Comparison of ENCODE assay signal across 8 mouse cellular contexts in the genomic region with DNA sequence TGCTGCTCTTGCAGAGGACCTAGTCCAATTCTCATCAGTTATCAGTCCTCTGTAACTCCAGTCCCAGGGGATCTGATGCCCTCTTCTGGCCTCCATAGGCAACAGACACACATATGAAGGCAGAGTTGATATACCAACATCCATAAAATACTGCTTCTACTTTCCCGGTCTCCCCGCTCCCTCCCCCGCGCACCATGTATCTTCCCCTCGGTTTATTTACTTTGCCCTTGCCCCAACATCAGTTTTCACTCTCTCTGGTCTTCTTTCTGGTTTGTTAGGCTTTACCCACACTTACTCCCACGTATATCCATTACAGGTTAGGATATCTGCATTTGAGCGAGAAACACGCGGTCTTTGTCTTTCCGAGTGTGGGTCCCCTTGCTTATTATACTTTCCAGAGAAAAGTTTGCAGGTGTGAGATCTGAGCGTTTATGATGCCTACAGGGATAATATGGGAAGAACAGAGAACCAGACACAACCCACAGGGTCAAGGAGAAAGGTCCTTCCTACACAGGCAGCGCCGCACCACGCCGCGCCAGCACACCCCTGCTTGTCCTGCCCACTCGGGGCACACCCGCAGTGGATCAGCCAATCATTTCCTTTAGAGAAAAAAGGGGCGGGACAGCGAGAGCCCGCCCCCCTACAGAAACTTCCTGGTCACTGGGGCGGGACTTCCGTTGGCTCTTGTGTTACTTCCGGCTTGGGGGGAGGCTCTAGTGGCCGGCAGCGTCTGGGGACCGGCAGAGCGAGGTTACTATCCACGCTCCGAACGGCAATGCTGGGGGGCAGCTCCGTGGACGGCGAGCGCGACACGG. TPM values are rescaled to one million over a fixed set of nuclear protein-coding genes. Genes with fewer than 3 reads are reported as not detected.
A peak's percentile ranks its signal among the peaks of the same experiment; 100 is the strongest.
DNase-seq lines count a peak whose midpoint lies in the region; ATAC-seq and TF ChIP-seq lines count a peak whose summit lies in the region.

A gene (plus strand): TSS at position 673 of the 815 bp plus-strand sequence.

- H3K4me3 ChIP-seq in CH12.LX (replicated peaks in 1 of 3; ENCODE audit: low read depth in 2 of 3, low read length in 2 of 3, poor library complexity in 1 of 3), result peak within 1 kb of the TSS; percentile 89 to 96 (median 92)
- H3K4me3 ChIP-seq in forebrain, embryonic 11.5 days (ENCODE audit: low read depth, low read length), result peak within 1 kb of the TSS; percentile 82
- H3K4me3 ChIP-seq in heart, embryonic 16.5 days (ENCODE audit: low read length), result peak within 1 kb of the TSS; percentile 91
- peak within 1 kb of the TSS; percentile 85 for H3K4me3 ChIP-seq in liver, embryonic 15.5 days (replicated peaks)
- H3K4me3 ChIP-seq in neural tube, embryonic 12.5 days, result peak within 1 kb of the TSS; percentile 87

- H3K27ac ChIP-seq in CH12.LX (ENCODE audit: insufficient read depth, low read depth), result peak within 1 kb of the TSS; percentile 74
- H3K27ac ChIP-seq in forebrain, embryonic 11.5 days (ENCODE audit: low read depth, low read length), result peak within 1 kb of the TSS; percentile 14; the same call in 1 of the 2 replicates
- H3K27ac ChIP-seq in heart, embryonic 16.5 days (ENCODE audit: low read length), result peak within 1 kb of the TSS; percentile 73
- H3K27ac ChIP-seq in liver, embryonic 15.5 days (replicated peaks), result peak within 1 kb of the TSS; percentile 96
- H3K27ac ChIP-seq in neural tube, embryonic 12.5 days, result peak within 1 kb of the TSS; percentile 42; the same call in 1 of the 2 replicates

- H3K27me3 ChIP-seq in CH12.LX (replicated peaks), result no peaks in the 10 kb centered on the region
- no peaks in the 10 kb centered on the region for H3K27me3 ChIP-seq in forebrain, embryonic 11.5 days (ENCODE audit: control insufficient read depth, insufficient read depth, low read length)
- no peaks in the 10 kb centered on the region for H3K27me3 ChIP-seq in heart, embryonic 16.5 days (ENCODE audit: control insufficient read depth, insufficient read depth, low read length)
- no peaks in the 10 kb centered on the region for H3K27me3 ChIP-seq in liver, embryonic 15.5 days
- no peaks in the 10 kb centered on the region for H3K27me3 ChIP-seq in neural tube, embryonic 12.5 days (replicated peaks)

- no peak for TF ChIP-seq EP300 in CH12.LX (IDR thresholded peaks at IDR 0.05; ENCODE audit: low read length)

- dilution Hi-C loops in CH12.LX (cut with MboI; ENCODE audit: extremely low pct_ligation_motif_present, extremely low pct_unique_long_range_greater_than_20kb, low sequenced_read_pairs), result no loop called here

- WGBS in forebrain, embryonic 11.5 days, result under 1% methylated on average over 37 of the region's 37 CpGs
- under 1% methylated on average over 37 of the region's 37 CpGs for WGBS in heart, embryonic 16.5 days
- WGBS in liver, embryonic 15.5 days (ENCODE audit: insufficient replicate concordance), result 0% methylated on average over 37 of the region's 37 CpGs
- under 1% methylated on average over 37 of the region's 37 CpGs for WGBS in neural tube, embryonic 12.5 days

- peak in 1 of 2 experiments; percentile 70; a peak in 2 of 4 replicates for TF ChIP-seq CTCF in CH12.LX (conservative IDR thresholded peaks at IDR 0.05 in 1 of 2, IDR thresholded peaks at IDR 0.05 in 1 of 2; ENCODE audit: low read depth in 2 of 2, low read length in 2 of 2)

- TF ChIP-seq RAD21 in CH12.LX (IDR thresholded peaks at IDR 0.05; ENCODE audit: low read depth, low read length), result peak; percentile 58

- no peaks in the 10 kb centered on the region for H3K9me3 ChIP-seq in CH12.LX (replicated peaks; ENCODE audit: low read length)
- no peaks in the 10 kb centered on the region for H3K9me3 ChIP-seq in forebrain, embryonic 11.5 days (ENCODE audit: control insufficient read depth, low read length)
- H3K9me3 ChIP-seq in heart, embryonic 16.5 days (replicated peaks; ENCODE audit: control insufficient read depth, low read length), result no peaks in the 10 kb centered on the region
- H3K9me3 ChIP-seq in liver, embryonic 15.5 days (replicated peaks), result no peaks in the 10 kb centered on the region
- no peaks in the 10 kb centered on the region for H3K9me3 ChIP-seq in neural tube, embryonic 12.5 days

- H3K4me1 ChIP-seq in CH12.LX (ENCODE audit: control insufficient read depth in 1 of 2, insufficient read depth in 2 of 2), result peaks cover 0 to 12% of the 10 kb centered on the region in 2 experiments; a peak in 2 of 4 replicates
- peaks cover 2% of the 10 kb centered on the region; the same call in 1 of the 2 replicates for H3K4me1 ChIP-seq in forebrain, embryonic 11.5 days (replicated peaks; ENCODE audit: control insufficient read depth, insufficient read depth, low read length)
- peaks cover 11% of the 10 kb centered on the region for H3K4me1 ChIP-seq in heart, embryonic 16.5 days (ENCODE audit: control insufficient read depth, insufficient read depth, low read length)
- peaks cover 57% of the 10 kb centered on the region for H3K4me1 ChIP-seq in liver, embryonic 15.5 days (replicated peaks)
- peaks cover 9% of the 10 kb centered on the region; the same call in 1 of the 2 replicates for H3K4me1 ChIP-seq in neural tube, embryonic 12.5 days

- H3K36me3 ChIP-seq in CH12.LX (replicated peaks in 1 of 2; ENCODE audit: control insufficient read depth in 1 of 2, insufficient read depth in 1 of 2, low read length in 1 of 2), result peaks cover 0 to 2% of the 10 kb centered on the region in 2 experiments
- H3K36me3 ChIP-seq in forebrain, embryonic 11.5 days (ENCODE audit: control insufficient read depth, insufficient read depth, low read length), result no peaks in the 10 kb centered on the region
- H3K36me3 ChIP-seq in heart, embryonic 16.5 days (ENCODE audit: control insufficient read depth, insufficient read depth), result no peaks in the 10 kb centered on the region
- H3K36me3 ChIP-seq in liver, embryonic 15.5 days (replicated peaks), result peaks cover 17% of the 10 kb centered on the region
- H3K36me3 ChIP-seq in neural tube, embryonic 12.5 days, result no peaks in the 10 kb centered on the region

- in situ Hi-C loops in CH12.LX (cut with MboI; ENCODE audit: low pct_ligation_motif_present, low pct_unique_long_range_greater_than_20kb, low sequenced_read_pairs), result no loop called here

- peak; percentile 96 for DNase-seq in CH12.LX (ENCODE audit: extremely low read depth)
- peak; percentile 93 for DNase-seq in c-Kit-positive CD71-positive TER-119-negative erythroid progenitor cells, embryonic 14.5 days (ENCODE audit: low read depth)
- peak; percentile 95 for DNase-seq in forebrain, embryonic 11.5 days (ENCODE audit: low spot score)
- peak; percentile 94 to 95 for DNase-seq in kidney, postnatal 36 days
- DNase-seq in telencephalon, adult 2 months (ENCODE audit: low read depth, low spot score), result peak; percentile 95

- peak; percentile 99 for ATAC-seq in forebrain, embryonic 11.5 days (replicated peaks; ENCODE audit: low FRiP score)
- peak; percentile 100 for ATAC-seq in heart, embryonic 16.5 days (replicated peaks; ENCODE audit: extremely low read depth, insufficient read depth, low FRiP score)
- ATAC-seq in liver, embryonic 15.5 days (ENCODE audit: insufficient read depth), result peak; percentile 88
- peak; percentile 99 for ATAC-seq in neural tube, embryonic 12.5 days (ENCODE audit: low FRiP score, low read depth)

- H3K4me2 ChIP-seq in CH12.LX (ENCODE audit: insufficient read depth, low read depth, poor library complexity, severe bottlenecking), result peak within 1 kb of the TSS; percentile 92
- peak within 1 kb of the TSS; percentile 57 for H3K4me2 ChIP-seq in forebrain, embryonic 11.5 days (ENCODE audit: low read depth, low read length, severe bottlenecking)
- H3K4me2 ChIP-seq in heart, embryonic 16.5 days (ENCODE audit: low read depth, low read length), result peak within 1 kb of the TSS; percentile 99
- H3K4me2 ChIP-seq in liver, embryonic 15.5 days, result peak within 1 kb of the TSS; percentile 94
- H3K4me2 ChIP-seq in neural tube, embryonic 12.5 days (replicated peaks), result peak within 1 kb of the TSS; percentile 71

- H3K79me2 ChIP-seq in CH12.LX (replicated peaks; ENCODE audit: control insufficient read depth, extremely low read depth, insufficient read depth, poor library complexity, severe bottlenecking), result peaks cover 25% of the 10 kb centered on the region

- TF ChIP-seq POLR2A in CH12.LX (IDR thresholded peaks at IDR 0.05; ENCODE audit: low read depth, low read length), result peak; percentile 88

- peak within 1 kb of the TSS; percentile 45 for H3K9ac ChIP-seq in CH12.LX (ENCODE audit: insufficient read depth, low read depth)
- peak within 1 kb of the TSS; percentile 80 for H3K9ac ChIP-seq in forebrain, embryonic 11.5 days (ENCODE audit: low read length)
- peak within 1 kb of the TSS; percentile 81 for H3K9ac ChIP-seq in heart, embryonic 16.5 days (ENCODE audit: low read length)
- H3K9ac ChIP-seq in liver, embryonic 15.5 days, result peak within 1 kb of the TSS; percentile 90
- peak within 1 kb of the TSS; percentile 85 for H3K9ac ChIP-seq in neural tube, embryonic 12.5 days

TF ChIP-seq in CH12.LX, 34 proteins besides CTCF, POLR2A, EP300 and RAD21 (continues in another document):
- TF ChIP-seq MAFK (IDR thresholded peaks at IDR 0.05; ENCODE audit: insufficient replicate concordance, low read length) (no peak), ZMIZ1 (IDR thresholded peaks at IDR 0.05; ENCODE audit: low read depth, low read length) (peak; percentile 77), MXI1 (IDR thresholded peaks at IDR 0.05; ENCODE audit: low read depth, low read length) (peak; percentile 99), TBP (conservative IDR thresholded peaks at IDR 0.05; ENCODE audit: low read depth, low read length) (peak; percentile 62), E2F4 (IDR thresholded peaks at IDR 0.05; ENCODE audit: insufficient replicate concordance, low read depth, low read length) (no peak), NELFE (IDR thresholded peaks at IDR 0.05; ENCODE audit: low read depth, low read length) (peak; percentile 78), SMC3 (IDR thresholded peaks at IDR 0.05; ENCODE audit: low read depth, low read length) (peak; percentile 58), HCFC1 (IDR thresholded peaks at IDR 0.05; ENCODE audit: low read depth, low read length) (peak; percentile 85), UBTF (IDR thresholded peaks at IDR 0.05; ENCODE audit: low read depth, low read length) (no peak), ELF1 (IDR thresholded peaks at IDR 0.05; ENCODE audit: low read depth, low read length) (peak; percentile 97), CHD1 (IDR thresholded peaks at IDR 0.05; ENCODE audit: low read depth, low read length) (no peak), TCF12 (IDR thresholded peaks at IDR 0.05; ENCODE audit: low read depth, low read length) (peak; percentile 41; the same call in 1 of the 2 replicates), CHD2 (IDR thresholded peaks at IDR 0.05; ENCODE audit: low read length) (peak; percentile 60)

RNA-seq across cellular contexts. Expression of the gene that starts here (rescaled TPM):
- total RNA-seq in CH12.LX (2012; rRNA removed) (13.4 and 15.2 TPM in 2 replicates), CH12.LX (2014; rRNA removed) (11.0 and 11.9 TPM in 2 replicates)
- 26.7 and 26.9 TPM in 2 replicates for polyA plus RNA-seq in CH12.LX (2012; ENCODE audit: insufficient read length, low read depth)
- polyA plus RNA-seq in forebrain, embryonic 11.5 days (2014; fragmentation: Nextera tagmentation; extraction: Ambion mirVana), result 48.4 and 49.8 TPM in 2 replicates
- polyA plus RNA-seq in heart, embryonic 16.5 days (2015; fragmentation: Nextera tagmentation; extraction: Ambion mirVana), result 26.3 and 26.4 TPM in 2 replicates
- polyA plus RNA-seq in liver, embryonic 15.5 days (2015; fragmentation: Nextera tagmentation; extraction: Ambion mirVana), result 114 and 120 TPM in 2 replicates
- 47.9 and 53.0 TPM in 2 replicates for polyA plus RNA-seq in neural tube, embryonic 12.5 days (2016; fragmentation: Nextera tagmentation; extraction: Ambion mirVana)

Comparison
In these comparisons a context has a peak if more than half of its experiments do, and no peak if none do; other contexts are left out.
1. Peak in every context shown above with its lines: DNase-seq, ATAC-seq, H3K4me3 ChIP-seq and H3K27ac ChIP-seq.
2. H3K27ac ChIP-seq: peak in every context shown above with its lines; median percentile 96 in liver, embryonic 15.5 days; 74 in CH12.LX; 73 in heart, embryonic 16.5 days; 42 in neural tube, embryonic 12.5 days; 14 in forebrain, embryonic 11.5 days.